Mouse (Mus musculus): ENCODE measurements around the gene Wdr12. TPM values are rescaled to one million over a fixed set of nuclear protein-coding genes. Genes with fewer than 3 reads are reported as not detected.

The Wdr12 gene
- polyA plus RNA-seq, 1 experiment = 5.7 TPM

DNA sequence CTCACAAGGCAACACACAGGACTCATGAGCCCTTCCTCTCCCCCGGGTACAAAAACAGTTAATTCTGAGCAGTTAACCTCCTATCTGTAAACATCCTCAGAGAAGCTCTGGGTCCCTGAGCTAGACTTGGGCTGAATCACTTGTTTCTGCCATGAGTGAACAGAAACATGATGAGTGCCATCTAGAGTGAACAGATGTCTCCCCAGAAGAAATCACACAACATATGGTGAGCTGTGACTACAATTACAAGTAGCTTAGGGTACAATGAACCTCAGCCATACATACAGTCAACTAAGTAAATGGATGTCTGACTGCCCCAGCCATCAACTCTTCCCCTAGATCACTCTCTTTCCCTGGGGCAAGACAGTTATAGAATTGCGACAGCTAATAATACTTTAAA is 63.4 kb downstream of the Wdr12 start:
- no peak for TF ChIP-seq GATA1 (IDR thresholded peaks at IDR 0.05; ENCODE audit: low read length)

Other genes with a start within 250 kb of the Wdr12 start
- 57.7 and 67.8 TPM in 2 replicates for gene Fam117b, start 185.6 kb downstream of the Wdr12 start, polyA plus RNA-seq (2012)
- gene Ica1l, start 55.5 kb downstream of the Wdr12 start, polyA plus RNA-seq (2012) = 0.58 and 0.84 TPM in 2 replicates
- gene Carf, start 398 bp downstream of the Wdr12 start, polyA plus RNA-seq (2012) = 0.91 and 0.98 TPM in 2 replicates
- 0.15 and 0.28 TPM in 2 replicates for gene Nbeal1, start 82.0 kb upstream of the Wdr12 start, polyA plus RNA-seq (2012)
- gene Cyp20a1, start 244.7 kb upstream of the Wdr12 start, polyA plus RNA-seq (2012) = 9.7 and 10.9 TPM in 2 replicates

Measured in G1E-ER4 (cell line).